Mouse (Mus musculus): Measurements from ENCODE around the gene March5. TPM values are rescaled to one million over a fixed set of nuclear protein-coding genes. Genes with fewer than 3 reads are reported as not detected.

March5 gene
- 42.9 and 60.7 TPM in 2 replicates for polyA plus RNA-seq (2012; rRNA removed; ENCODE audit: low replicate concordance)

DNA sequence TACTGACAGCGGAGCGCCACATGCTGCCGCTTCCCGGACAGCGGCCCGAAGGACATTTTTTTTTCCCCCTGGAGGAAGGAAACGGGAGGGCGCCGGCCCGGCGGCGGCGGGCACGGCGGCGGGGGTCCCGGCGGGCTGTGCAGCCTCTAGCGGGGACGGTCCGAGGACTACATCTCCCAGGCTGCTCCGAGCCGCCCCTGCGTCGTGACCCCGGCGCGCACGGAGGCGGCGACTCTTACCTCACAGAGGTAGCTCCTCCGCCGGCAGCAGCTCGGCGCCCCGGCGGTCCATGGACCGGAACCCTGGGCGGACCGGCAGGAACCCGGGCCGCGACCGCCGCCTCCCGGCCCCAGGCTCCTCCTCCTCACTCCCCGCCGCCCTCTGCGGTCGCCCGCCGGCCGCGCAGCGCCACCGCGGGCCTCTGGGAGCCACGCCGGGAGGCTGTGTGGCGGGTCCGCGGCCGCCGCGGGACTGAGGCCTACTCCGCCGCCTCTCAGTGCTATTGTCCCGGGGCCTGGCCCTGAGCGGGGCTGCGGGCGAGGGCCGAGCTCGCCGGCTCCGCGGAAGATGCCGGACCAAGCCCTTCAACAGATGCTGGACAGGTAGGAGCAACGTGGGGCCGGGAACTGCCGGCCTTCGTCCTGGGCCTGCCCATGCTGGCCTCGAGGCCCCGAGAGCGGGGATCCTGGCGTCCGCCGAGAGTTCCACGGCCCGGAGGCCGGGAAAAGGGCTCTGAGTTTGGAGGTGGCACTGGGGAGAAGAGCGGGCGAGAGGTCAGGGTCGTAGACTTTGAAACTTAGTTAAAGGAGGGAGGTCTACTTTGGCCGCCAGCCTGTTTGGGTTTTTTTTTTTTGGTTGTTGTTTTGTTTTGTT, at the start of gene March5:
TSS of gene March5 (plus strand) at position 241 of the 873 bp plus-strand sequence.

DNA sequence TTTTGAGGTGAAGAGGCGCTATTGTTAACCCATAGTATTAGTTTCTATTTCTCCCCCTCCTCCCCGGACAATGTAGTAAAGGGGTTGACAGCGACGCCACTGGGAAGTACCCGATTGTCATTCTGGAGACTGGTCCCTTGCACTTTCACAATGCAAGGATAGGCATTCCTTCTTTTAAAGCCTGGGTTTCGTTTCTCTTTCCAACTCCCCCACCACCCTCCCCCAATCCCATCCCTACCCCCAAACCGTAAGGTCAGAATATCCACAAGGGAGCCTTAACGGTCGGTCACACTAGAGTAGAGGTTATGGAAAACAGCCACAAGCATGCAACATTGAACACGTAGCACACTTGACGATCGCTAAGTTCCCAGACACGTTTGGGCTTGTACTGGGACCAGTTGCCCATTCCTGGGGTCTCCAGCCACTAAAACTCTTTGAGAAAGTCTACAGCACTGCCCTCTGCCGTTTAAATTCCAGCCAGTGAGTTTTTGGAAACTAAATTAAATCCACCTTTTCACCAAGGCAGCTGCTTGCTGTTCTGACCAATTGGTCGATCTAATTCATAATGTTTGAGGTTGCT, 923 bp downstream of the March5 start, which contains the start of gene Cpeb3:
TSS of gene Cpeb3 (minus strand) at position 426 of the 580 bp plus-strand sequence.

Other genes with a start within 250 kb of the March5 start
- gene Cpeb3, start 1.1 kb downstream of the March5 start, polyA plus RNA-seq (2012; rRNA removed; ENCODE audit: low replicate concordance) = 8.9 and 20.0 TPM in 2 replicates
- 15.1 and 52.9 TPM in 2 replicates for gene Ide, start 130.3 kb downstream of the March5 start, polyA plus RNA-seq (2012; rRNA removed; ENCODE audit: low replicate concordance)
- gene Kif11, start 168.9 kb downstream of the March5 start, polyA plus RNA-seq (2012; rRNA removed; ENCODE audit: low replicate concordance) = 0.54 and 1.1 TPM in 2 replicates
- gene Hhex, start 227.3 kb downstream of the March5 start, polyA plus RNA-seq (2012; rRNA removed; ENCODE audit: low replicate concordance) = 7.6 and 65.5 TPM in 2 replicates